Comparison of ENCODE assay signal across 10 mouse cellular contexts in the genomic region with DNA sequence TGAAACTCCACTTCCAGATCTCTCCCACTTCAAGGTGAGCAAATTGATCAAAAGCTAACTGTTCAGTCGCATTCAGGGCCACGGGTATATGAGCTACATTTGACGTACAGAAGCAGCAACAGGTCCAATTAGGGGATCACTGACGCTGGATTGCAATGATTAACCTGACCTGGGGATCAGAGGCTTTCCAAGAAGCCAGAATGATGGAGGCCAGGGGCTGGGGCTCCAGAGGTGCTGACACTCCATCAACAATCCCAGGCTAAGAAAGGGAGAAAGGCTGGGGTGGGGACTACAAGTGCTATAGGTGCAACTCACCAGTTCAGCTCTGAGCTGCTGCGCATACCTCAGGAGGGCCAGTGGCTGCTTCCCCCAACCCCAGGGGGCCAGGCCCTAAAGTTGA. TPM values are rescaled to one million over a fixed set of nuclear protein-coding genes. Genes with fewer than 3 reads are reported as not detected.
A peak's percentile ranks its signal among the peaks of the same experiment; 100 is the strongest.
DNase-seq lines count a peak whose midpoint lies in the region; ATAC-seq lines count a peak whose summit lies in the region.
"Had no signal": no experiment of that assay in that cellular context is flagged by ENCODE, and none has a peak within 500 bp of the region (broad histone marks: within the 10 kb centered on the region; RNA-seq: fewer than 3 reads in every experiment).

No protein-coding gene starts in this region.

- H3K4me1 ChIP-seq in heart, embryonic 14.5 days (ENCODE audit: control insufficient read depth in 2 of 2, insufficient read depth in 2 of 2, low read length in 2 of 2): peaks cover 29 to 42% of the 10 kb centered on the region in 2 experiments
- peaks cover 71% of the 10 kb centered on the region for H3K4me1 ChIP-seq in embryonic facial prominence, embryonic 10.5 days
- H3K4me1 ChIP-seq in hindbrain, embryonic 14.5 days (replicated peaks; ENCODE audit: control insufficient read depth, insufficient read depth, low read length): peaks cover 36% of the 10 kb centered on the region
- peaks cover 59% of the 10 kb centered on the region for H3K4me1 ChIP-seq in midbrain, embryonic 13.5 days (replicated peaks)

- no peaks in the 10 kb centered on the region for H3K36me3 ChIP-seq in heart, embryonic 14.5 days (ENCODE audit: control insufficient read depth, insufficient read depth, low read length)
- H3K36me3 ChIP-seq in embryonic facial prominence, embryonic 10.5 days (replicated peaks): no peaks in the 10 kb centered on the region
- no peaks in the 10 kb centered on the region for H3K36me3 ChIP-seq in hindbrain, embryonic 14.5 days (replicated peaks; ENCODE audit: control insufficient read depth, insufficient read depth)
- no peaks in the 10 kb centered on the region for H3K36me3 ChIP-seq in midbrain, embryonic 13.5 days

- peaks cover 12% of the 10 kb centered on the region for H3K27me3 ChIP-seq in heart, embryonic 14.5 days (ENCODE audit: control insufficient read depth, insufficient read depth, low read length)
- peaks cover 61% of the 10 kb centered on the region for H3K27me3 ChIP-seq in embryonic facial prominence, embryonic 10.5 days (replicated peaks; ENCODE audit: low read depth, poor library complexity, severe bottlenecking)
- peaks cover 44% of the 10 kb centered on the region for H3K27me3 ChIP-seq in hindbrain, embryonic 14.5 days (ENCODE audit: control insufficient read depth, insufficient read depth, low read length)
- peaks cover 42% of the 10 kb centered on the region for H3K27me3 ChIP-seq in midbrain, embryonic 13.5 days
- H3K27me3 ChIP-seq: CH12.LX had no signal

- 41% methylated on average over 5 of the region's 5 CpGs for WGBS in heart, embryonic 14.5 days
- WGBS in embryonic facial prominence, embryonic 10.5 days: 29% methylated on average over 5 of the region's 5 CpGs
- 34% methylated on average over 5 of the region's 5 CpGs for WGBS in hindbrain, embryonic 14.5 days
- WGBS in midbrain, embryonic 13.5 days: 45% methylated on average over 5 of the region's 5 CpGs

- no peaks in the 10 kb centered on the region for H3K9me3 ChIP-seq in heart, embryonic 14.5 days (ENCODE audit: control insufficient read depth, low read length)
- no peaks in the 10 kb centered on the region for H3K9me3 ChIP-seq in embryonic facial prominence, embryonic 10.5 days
- H3K9me3 ChIP-seq in hindbrain, embryonic 14.5 days (ENCODE audit: control insufficient read depth, low read length): no peaks in the 10 kb centered on the region
- H3K9me3 ChIP-seq in midbrain, embryonic 13.5 days: no peaks in the 10 kb centered on the region

- H3K9ac ChIP-seq in heart, embryonic 14.5 days (ENCODE audit: low read length): peak overlapping the region; percentile 82
- peak overlapping the region; percentile 55; the same call in 1 of the 2 replicates for H3K9ac ChIP-seq in hindbrain, embryonic 14.5 days
- peak overlapping the region; percentile 68 for H3K9ac ChIP-seq in midbrain, embryonic 13.5 days (replicated peaks)

- no peak for DNase-seq in heart, adult 8-10 months (ENCODE audit: low spot score)
- DNase-seq in embryonic facial prominence, embryonic 10.5 days (ENCODE audit: low spot score): no peak
- no peak for DNase-seq in hindbrain, embryonic 14.5 days (ENCODE audit: low spot score)
- no peak for DNase-seq in adrenal gland, postnatal 14 days
- no peak for DNase-seq in adrenal gland, postnatal 25 days
- DNase-seq in right cerebral cortex, postnatal 10 days (ENCODE audit: low spot score in 2 of 2): no peak

- H3K27ac ChIP-seq in heart, embryonic 14.5 days (replicated peaks in 1 of 2; ENCODE audit: control insufficient read depth in 1 of 2, insufficient read depth in 1 of 2, low read depth in 2 of 2, low read length in 2 of 2): no peak overlapping the region
- 0 out of 2 replicates have a peak overlapping the region, but pooled peaks have one; percentile 83 for H3K27ac ChIP-seq in embryonic facial prominence, embryonic 10.5 days (replicated peaks)
- H3K27ac ChIP-seq in hindbrain, embryonic 14.5 days: no peak overlapping the region
- H3K27ac ChIP-seq in midbrain, embryonic 13.5 days: no peak overlapping the region

- H3K4me3 ChIP-seq in heart, embryonic 14.5 days (ENCODE audit: control insufficient read depth in 1 of 2, insufficient read depth in 1 of 2, low read depth in 1 of 2, low read length in 2 of 2): peak overlapping the region; percentile 69 to 81
- peak overlapping the region; percentile 69 for H3K4me3 ChIP-seq in embryonic facial prominence, embryonic 10.5 days
- H3K4me3 ChIP-seq in hindbrain, embryonic 14.5 days (replicated peaks; ENCODE audit: low read length): peak overlapping the region; percentile 45
- H3K4me3 ChIP-seq in midbrain, embryonic 13.5 days (replicated peaks): peak overlapping the region; percentile 52

- no peak for ATAC-seq in heart, embryonic 14.5 days (ENCODE audit: insufficient number of reproducible peaks, insufficient read depth, low FRiP score, low read depth)
- no peak for ATAC-seq in hindbrain, embryonic 14.5 days (ENCODE audit: low FRiP score)
- no peak for ATAC-seq in midbrain, embryonic 13.5 days

- H3K4me2 ChIP-seq in heart, embryonic 14.5 days (ENCODE audit: low read length): peak overlapping the region; percentile 96
- peak overlapping the region; percentile 69 for H3K4me2 ChIP-seq in hindbrain, embryonic 14.5 days (replicated peaks)
- peak overlapping the region; percentile 71 for H3K4me2 ChIP-seq in midbrain, embryonic 13.5 days (replicated peaks)

RNA-seq across cellular contexts. Expression of gene Thsd4, which starts 0.7 kb away (rescaled TPM):
- 9.4 and 9.5 TPM in 2 replicates for polyA plus RNA-seq in heart, embryonic 14.5 days (2014; fragmentation: Nextera tagmentation; extraction: Ambion mirVana)
- total RNA-seq in heart, adult 8-10 months (2022): 1 to 10 TPM; 3.7 to 4.8 (median 4.2) TPM
- polyA plus RNA-seq in embryonic facial prominence, embryonic 10.5 days (2016; fragmentation: Nextera tagmentation; extraction: Ambion mirVana): 4.2 and 5.7 TPM in 2 replicates
- 4.1 and 6.4 TPM in 2 replicates for polyA plus RNA-seq in hindbrain, embryonic 14.5 days (2014; fragmentation: Nextera tagmentation; extraction: Ambion mirVana)
- polyA plus RNA-seq in midbrain, embryonic 13.5 days (2015; fragmentation: Nextera tagmentation; extraction: Ambion mirVana): 8.0 and 9.9 TPM in 2 replicates
- total RNA-seq in adrenal gland, postnatal 14 days (2021): 7.7 and 11.2 TPM in 2 replicates
- 5.8 and 7.2 TPM in 2 replicates for total RNA-seq in adrenal gland, postnatal 25 days (2021)
- total RNA-seq: CH12.LX; monocyte, adult 5-6 weeks had no signal
